Mouse (Mus musculus): ENCODE results near the gene Rasgrp2. TPM values are rescaled to one million over a fixed set of nuclear protein-coding genes. Genes with fewer than 3 reads are reported as not detected.

Rasgrp2 gene
- total RNA-seq, 2 experiments from 2014 or later: 14.9 to 24.6 TPM

DNA sequence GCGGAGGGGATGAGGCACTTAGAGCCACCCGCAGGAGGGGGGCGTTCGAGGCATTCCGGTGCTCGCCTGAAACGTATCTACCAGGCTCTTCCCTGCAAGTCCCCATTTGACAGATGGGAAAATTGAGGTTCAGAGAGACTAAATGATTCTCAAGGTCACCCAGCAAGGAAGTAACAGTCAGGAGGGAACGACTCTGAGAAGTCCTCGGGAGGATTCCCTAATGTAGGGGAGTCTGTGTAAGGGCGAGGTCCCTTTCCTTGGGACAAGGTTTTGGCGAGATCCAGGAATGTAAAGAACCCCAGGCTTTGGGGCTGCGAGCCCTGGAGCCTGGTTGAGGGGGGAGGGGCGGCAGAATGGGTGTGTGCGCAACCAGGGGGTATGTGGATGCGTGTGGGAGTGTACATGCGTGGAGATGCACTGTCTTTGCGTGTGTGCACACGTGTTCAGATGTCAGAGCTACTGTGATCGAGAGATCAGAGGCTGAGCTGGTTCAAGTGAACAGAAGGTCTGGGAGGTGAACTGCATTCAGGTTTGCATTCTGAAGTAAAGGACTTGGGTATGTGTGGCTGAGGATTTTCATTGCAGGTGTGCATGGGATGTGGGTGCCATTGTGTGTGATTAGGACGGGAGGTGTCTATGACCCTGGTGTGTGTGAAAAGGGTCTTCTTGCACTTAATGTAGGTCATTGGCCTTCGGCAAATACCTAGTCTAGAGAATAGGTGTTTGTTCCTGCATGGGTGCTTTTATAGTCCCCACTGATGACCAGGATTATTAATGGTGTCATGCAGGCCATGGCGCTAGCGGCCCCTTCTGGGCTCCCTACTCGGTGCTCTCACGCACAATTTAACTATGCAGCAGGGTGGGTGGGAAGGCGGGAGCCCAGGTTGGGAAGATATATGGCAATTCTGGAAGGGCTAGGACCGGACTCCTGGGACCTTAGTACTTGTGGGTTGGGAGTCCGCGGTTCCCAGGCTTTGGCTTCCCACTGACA lies 1.3 kb downstream of the Rasgrp2 start:
- Histone ChIP-seq H3K27ac (peak overlapping the region; percentile 90), H3K4me3 (peak overlapping the region; percentile 80)
- intact Hi-C loops (cut with DNase I): loop anchor here (2.0 to 5.0 kb wide), 2 partner anchors 28 to 52 kb away; no protein-coding TSS in a partner anchor
- peak; percentile 24 for TF ChIP-seq CTCF (IDR thresholded peaks at IDR 0.05)
- DNase-seq: peak; percentile 76

GRCm38 (mm10) chr19:6401131-6401815 lies 2.1 kb downstream of the Rasgrp2 start:
- intact Hi-C loops (cut with DNase I): loop anchor here (2.0 to 5.0 kb wide), 2 partner anchors 28 to 51 kb away; no protein-coding TSS in a partner anchor
- TF ChIP-seq CTCF (IDR thresholded peaks at IDR 0.05): no peak; the same call in 1 of the 2 replicates
- Histone ChIP-seq H3K27ac (peak overlapping the region; percentile 90), H3K4me3 (peak overlapping the region; percentile 80)
- peak; percentile 91 for DNase-seq

GRCm38 (mm10) chr19:6401951-6402350 lies 2.8 kb downstream of the Rasgrp2 start:
- Histone ChIP-seq H3K4me3 (peak overlapping the region; percentile 80), H3K27ac (peak overlapping the region; percentile 90)
- DNase-seq: peak; percentile 53
- no peak for TF ChIP-seq CTCF (IDR thresholded peaks at IDR 0.05)
- intact Hi-C loops (cut with DNase I): loop anchor here (2.0 to 5.0 kb wide), 2 partner anchors 29 to 50 kb away; no protein-coding TSS in a partner anchor

DNA sequence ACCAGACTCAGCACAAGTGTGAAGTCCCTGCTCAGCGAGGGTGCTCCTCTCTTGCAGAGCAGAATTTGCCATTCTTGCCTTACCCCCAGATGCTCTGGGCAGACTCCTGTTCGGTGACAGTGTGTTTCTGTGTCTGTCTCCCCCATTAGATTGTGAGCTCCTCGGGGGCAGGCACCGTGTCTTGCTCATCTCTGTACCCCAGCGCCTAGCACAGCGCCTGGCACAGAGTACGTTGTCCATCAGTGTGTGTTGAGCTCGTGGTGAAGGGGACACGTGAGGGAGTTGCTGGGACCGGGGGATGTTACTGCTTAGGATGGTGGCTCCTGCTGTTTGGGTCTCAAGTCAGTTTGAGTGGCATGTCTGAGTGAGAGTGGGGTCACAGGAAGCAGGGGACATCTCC lies 4.7 kb downstream of the Rasgrp2 start:
- no peak for TF ChIP-seq CTCF (IDR thresholded peaks at IDR 0.05)
- no peak overlapping the region for H3K4me3 ChIP-seq
- H3K27ac ChIP-seq: no peak overlapping the region
- no peak for DNase-seq
- intact Hi-C loops (cut with DNase I): loop anchor here (5.0 kb wide), 1 partner anchor 48 kb away; no protein-coding TSS in a partner anchor

- no peak for TF ChIP-seq CTCF (IDR thresholded peaks at IDR 0.05)
- intact Hi-C loops (cut with DNase I): no loop called here
- H3K27ac ChIP-seq: no peak overlapping the region
- no peak overlapping the region for H3K4me3 ChIP-seq
- DNase-seq: no peak
Observed at GRCm38 (mm10) chr19:6405433-6405832, 6.3 kb downstream of the Rasgrp2 start.

DNA sequence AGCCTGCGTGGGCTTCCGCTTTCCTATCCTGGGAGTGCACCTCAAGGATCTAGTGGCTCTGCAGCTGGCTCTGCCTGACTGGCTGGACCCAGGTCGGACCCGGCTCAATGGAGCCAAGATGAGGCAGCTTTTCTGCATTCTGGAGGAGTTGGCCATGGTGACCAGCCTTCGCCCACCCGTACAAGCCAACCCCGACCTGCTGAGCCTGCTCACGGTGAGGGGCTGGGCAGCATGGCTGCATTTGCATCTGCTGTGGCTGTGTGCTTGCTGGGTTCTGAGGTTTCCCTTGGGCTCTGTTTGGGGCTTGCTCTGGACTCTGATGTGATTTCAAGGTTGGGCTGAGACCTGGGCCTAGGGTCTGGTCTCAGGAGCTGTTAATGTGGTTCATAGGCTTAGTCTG lies 8.0 kb downstream of the Rasgrp2 start:
- no peak for TF ChIP-seq CTCF (IDR thresholded peaks at IDR 0.05)
- Histone ChIP-seq H3K27ac (no peak overlapping the region), H3K4me3 (no peak overlapping the region)
- intact Hi-C loops (cut with DNase I): no loop called here
- DNase-seq: no peak

DNA sequence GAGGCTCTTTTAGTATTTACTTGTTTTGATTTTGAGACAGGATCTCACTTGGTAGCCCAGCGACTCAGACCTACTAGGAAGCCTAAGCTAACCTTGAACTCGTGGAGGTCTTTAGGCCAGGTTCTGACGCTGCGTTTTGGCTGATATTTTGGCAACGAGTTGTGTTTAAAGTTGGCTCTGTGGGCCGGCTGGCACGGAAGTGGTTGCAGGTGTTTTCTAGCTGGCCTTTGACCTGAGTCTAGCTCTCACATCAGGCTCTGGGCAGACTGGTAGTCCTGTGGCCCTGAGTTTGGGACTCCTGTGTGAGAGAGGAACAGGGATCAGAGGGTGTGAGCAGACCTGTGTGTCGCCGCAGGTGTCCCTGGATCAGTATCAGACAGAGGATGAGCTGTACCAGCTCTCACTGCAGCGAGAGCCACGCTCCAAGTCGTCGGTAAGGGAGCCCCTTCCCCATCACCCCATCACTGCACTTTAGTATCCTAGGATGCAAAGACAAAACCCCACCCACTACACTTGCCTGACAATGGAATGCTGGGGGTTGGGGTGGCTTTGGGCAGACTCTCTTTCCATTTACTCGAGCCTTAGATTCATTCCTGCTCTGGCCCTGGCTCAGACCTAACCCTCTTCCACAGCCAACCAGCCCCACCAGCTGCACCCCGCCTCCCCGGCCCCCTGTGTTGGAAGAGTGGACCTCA lies 8.8 kb downstream of the Rasgrp2 start:
- no peak for TF ChIP-seq CTCF (IDR thresholded peaks at IDR 0.05)
- Histone ChIP-seq H3K4me3 (no peak overlapping the region), H3K27ac (no peak overlapping the region)
- no peak for DNase-seq
- intact Hi-C loops (cut with DNase I): no loop called here

DNA sequence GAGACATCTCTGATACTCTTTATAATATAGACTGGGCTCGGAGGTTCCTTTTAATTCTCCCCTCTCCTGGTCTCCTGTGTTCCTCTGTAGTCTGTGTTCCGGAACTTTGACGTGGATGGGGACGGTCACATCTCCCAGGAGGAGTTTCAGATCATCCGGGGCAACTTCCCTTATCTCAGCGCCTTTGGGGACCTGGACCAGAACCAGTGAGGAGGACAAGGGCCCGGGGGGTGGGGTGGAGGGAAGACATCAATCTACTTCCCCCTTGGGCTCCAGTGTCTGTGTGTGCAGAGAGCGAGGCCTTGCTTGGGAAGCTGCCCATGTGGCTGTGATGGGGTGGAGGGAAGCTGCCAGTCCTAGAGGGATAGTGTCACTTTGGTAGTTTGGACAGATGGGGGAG lies 9.6 kb downstream of the Rasgrp2 start:
- TF ChIP-seq CTCF (IDR thresholded peaks at IDR 0.05): no peak
- no peak for DNase-seq
- intact Hi-C loops (cut with DNase I): no loop called here
- Histone ChIP-seq H3K4me3 (no peak overlapping the region), H3K27ac (no peak overlapping the region)

GRCm38 (mm10) chr19:6409176-6409575 lies 10.0 kb downstream of the Rasgrp2 start:
- intact Hi-C loops (cut with DNase I): no loop called here
- DNase-seq: no peak
- no peak for TF ChIP-seq CTCF (IDR thresholded peaks at IDR 0.05)
- no peak overlapping the region for H3K27ac ChIP-seq
- H3K4me3 ChIP-seq: no peak overlapping the region

DNA sequence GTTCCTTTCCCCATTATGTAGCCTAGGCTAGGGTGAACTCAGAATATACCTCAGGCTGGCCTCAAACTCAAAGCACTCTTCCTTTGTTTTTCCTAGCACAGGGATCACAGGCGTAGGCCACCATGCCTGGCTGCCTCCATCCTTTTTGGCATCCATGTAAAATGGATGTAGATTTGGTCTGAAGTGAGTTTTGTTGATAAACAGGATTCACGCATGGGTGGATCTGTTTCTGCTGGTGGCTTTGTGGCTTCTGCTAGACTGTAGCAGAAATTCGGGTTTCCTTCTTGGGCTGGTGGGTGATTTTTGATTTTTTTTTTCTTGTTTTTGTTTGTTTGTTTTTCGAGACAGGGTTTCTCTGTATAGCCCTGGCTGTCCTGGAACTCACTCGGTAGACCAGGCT lies 10.8 kb downstream of the Rasgrp2 start:
- DNase-seq: no peak
- intact Hi-C loops (cut with DNase I): no loop called here
- Histone ChIP-seq H3K27ac (no peak overlapping the region), H3K4me3 (no peak overlapping the region)
- TF ChIP-seq CTCF (IDR thresholded peaks at IDR 0.05): no peak

- TF ChIP-seq CTCF (IDR thresholded peaks at IDR 0.05): no peak
- peak overlapping the region; percentile 38; the same call in 1 of the 2 replicates for H3K27ac ChIP-seq
- intact Hi-C loops (cut with DNase I): no loop called here
- DNase-seq: no peak
- peak overlapping the region; percentile 43 for H3K4me3 ChIP-seq
Observed at GRCm38 (mm10) chr19:6412798-6413197, 13.7 kb downstream of the Rasgrp2 start.

DNA sequence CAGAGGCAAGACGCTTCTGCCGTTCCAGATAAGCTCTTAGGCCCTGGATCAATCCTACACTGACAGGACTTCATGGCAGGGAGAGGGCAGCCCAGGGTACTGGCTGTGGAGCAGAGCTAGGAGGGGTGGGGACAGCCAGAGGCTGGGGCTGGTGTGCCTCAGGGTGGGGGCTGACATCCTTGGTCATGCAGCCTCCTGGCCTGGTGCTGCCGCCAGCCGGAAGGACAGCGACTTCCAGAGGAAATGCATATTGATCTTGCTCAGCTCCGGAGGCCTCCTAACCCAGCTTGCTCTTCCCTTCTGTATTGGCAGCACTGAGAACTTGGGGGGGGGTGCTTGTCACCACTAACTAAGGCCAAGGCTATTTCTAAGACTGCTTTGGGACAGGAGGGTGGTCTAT lies 16.3 kb downstream of the Rasgrp2 start:
- intact Hi-C loops (cut with DNase I): no loop called here
- Histone ChIP-seq H3K27ac (no peak overlapping the region), H3K4me3 (no peak overlapping the region)
- no peak for DNase-seq
- TF ChIP-seq CTCF (IDR thresholded peaks at IDR 0.05): no peak
